Mouse (Mus musculus) hindbrain, embryonic 16.5 days (tissue): ENCODE data around the gene Tnr. TPM values are rescaled to one million over a fixed set of nuclear protein-coding genes. Genes with fewer than 3 reads are reported as not detected.

Source experiments
- ATAC-seq: fragments of 200-750 bp; cut with Nextera tagmentation; 2 replicates; pipeline ENCODE4 v1.8.0; 2017; ENCODE audit warnings: moderate TSS enrichment, moderate library complexity
- H3K27ac ChIP-seq: fragments of 300-500 bp; sonication (generic); 2 replicates; pipeline ENCODE4 v1.5.1; 2014; ENCODE audit warnings: low read depth, mild to moderate bottlenecking, control low read depth, low read length, moderate library complexity
- H3K27me3 ChIP-seq: fragments of 300-500 bp; sonication (generic); replicated peaks from 2 replicates; pipeline ENCODE4 v1.6.1; 2014; ENCODE audit warnings: low read length; ENCODE audit not compliant: control insufficient read depth, insufficient read depth
- H3K36me3 ChIP-seq: fragments of 300-500 bp; sonication (generic); 2 replicates; pipeline ENCODE4 v1.6.1; 2014; ENCODE audit warnings: mild to moderate bottlenecking, low read length, moderate library complexity, mixed read lengths; ENCODE audit not compliant: control insufficient read depth, insufficient read depth
- H3K4me1 ChIP-seq: fragments of 300-500 bp; sonication (generic); 2 replicates; pipeline ENCODE4 v1.6.1; 2014; ENCODE audit warnings: low read depth, low read length; ENCODE audit not compliant: control insufficient read depth, insufficient read depth
- H3K4me2 ChIP-seq: fragments of 300-500 bp; sonication (generic); 2 replicates; pipeline ENCODE4 v1.6.1; 2014; ENCODE audit warnings: mild to moderate bottlenecking, low read length, control low read depth, moderate library complexity
- H3K4me3 ChIP-seq: fragments of 300-500 bp; sonication (generic); 2 replicates; pipeline ENCODE4 v1.5.1; 2014; ENCODE audit warnings: mild to moderate bottlenecking, low read length, control low read depth, moderate library complexity
- H3K9ac ChIP-seq: fragments of 300-500 bp; sonication (generic); 2 replicates; pipeline ENCODE4 v1.6.1; 2014; ENCODE audit warnings: low read depth, mild to moderate bottlenecking, control low read depth, low read length, moderate library complexity
- H3K9me3 ChIP-seq: fragments of 300-500 bp; sonication (generic); 2 replicates; pipeline ENCODE4 v1.6.1; 2014; ENCODE audit warnings: mild to moderate bottlenecking, low read length, moderate library complexity; ENCODE audit not compliant: control insufficient read depth
- WGBS: fragments of 180-500 bp; shearing (Covaris S2); extraction: QIAGEN DNeasy Blood & Tissue Kit; methylation state at CpG from one replicate; pipeline ENCODE4 v1.1.7; 2014; 5-methylcytosine and 5-hydroxymethylcytosine counted together
- polyA plus RNA-seq: library from polyadenylated mRNA; unstranded; fragments of >200 nt; fragmentation: Nextera tagmentation; extraction: Ambion mirVana; gene quantifications from 2 replicates; pipeline ENCODE4 v1.2.1, GENCODE M21; 2015

Gene Tnr
- polyA plus RNA-seq, 1 experiment from 2014 or later, result 5.6 TPM

DNA sequence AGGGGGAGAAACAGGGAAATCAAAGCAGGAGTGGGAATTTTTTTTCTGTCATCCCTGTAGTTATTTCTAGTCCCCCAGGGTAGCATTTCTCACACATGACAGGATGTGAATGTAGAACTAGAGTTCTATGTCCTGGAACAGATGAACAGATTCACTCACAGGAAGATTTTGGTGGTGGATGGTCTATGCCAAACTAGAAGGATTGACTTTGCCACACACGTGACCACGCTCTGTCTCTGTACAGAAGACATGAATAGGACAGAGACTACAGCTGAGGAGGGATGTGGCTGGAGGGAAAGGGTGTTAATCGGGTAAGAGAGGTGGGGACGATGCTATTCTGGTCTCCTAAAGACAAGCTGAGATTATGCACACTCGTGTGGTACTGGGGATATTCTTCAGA is 51.1 kb downstream of the Tnr start:
- WGBS, result 84% methylated on average over 5 of the region's 5 CpGs
- ATAC-seq, result no peak
- H3K4me1 ChIP-seq, result peaks cover 15% of the 10 kb centered on the region
- H3K36me3 ChIP-seq, result no peaks in the 10 kb centered on the region
- no peak overlapping the region for H3K4me3 ChIP-seq
- H3K27ac ChIP-seq, result no peak overlapping the region
- no peaks in the 10 kb centered on the region for H3K9me3 ChIP-seq
- H3K9ac ChIP-seq, result no peak overlapping the region
- H3K27me3 ChIP-seq, result no peaks in the 10 kb centered on the region
- no peak overlapping the region for H3K4me2 ChIP-seq

DNA sequence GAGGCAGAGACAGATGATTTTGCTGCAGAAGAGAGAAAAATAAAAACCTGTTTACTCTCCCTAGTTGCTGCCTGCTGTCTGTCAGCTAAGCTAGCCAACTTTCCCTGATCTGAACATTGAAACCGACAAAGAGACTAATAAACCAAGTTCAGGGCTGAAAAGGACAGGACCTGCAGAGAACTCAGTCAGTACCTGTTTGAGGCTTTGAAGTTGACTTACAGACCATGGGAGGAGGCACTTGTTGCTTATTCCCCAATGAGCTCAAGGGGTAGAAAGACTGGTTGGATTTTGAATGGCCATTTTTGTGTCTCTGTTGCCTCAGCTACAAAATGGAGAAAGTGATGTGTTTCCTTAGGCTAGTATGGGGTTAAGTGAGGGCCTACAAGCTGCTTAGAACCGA is 52.7 kb downstream of the Tnr start:
- Histone ChIP-seq H3K9me3 (no peaks in the 10 kb centered on the region), H3K4me3 (no peak overlapping the region), H3K9ac (no peak overlapping the region), H3K4me1 (peaks cover 10% of the 10 kb centered on the region), H3K4me2 (no peak overlapping the region), H3K27me3 (no peaks in the 10 kb centered on the region), H3K36me3 (no peaks in the 10 kb centered on the region), H3K27ac (no peak overlapping the region)
- WGBS, result 77% methylated on average over 2 of the region's 2 CpGs
- no peak for ATAC-seq

GRCm38 (mm10) chr1:159578391-159578790 is 54.8 kb downstream of the Tnr start:
- Histone ChIP-seq H3K4me1 (peaks cover 13% of the 10 kb centered on the region), H3K4me2 (no peak overlapping the region), H3K9ac (no peak overlapping the region), H3K27me3 (no peaks in the 10 kb centered on the region), H3K9me3 (no peaks in the 10 kb centered on the region), H3K36me3 (no peaks in the 10 kb centered on the region), H3K4me3 (no peak overlapping the region), H3K27ac (no peak overlapping the region)
- ATAC-seq, result peak; percentile 38; the same call in 1 of the 2 replicates
- 16% methylated on average over 3 of the region's 3 CpGs for WGBS

- no peak overlapping the region for H3K4me3 ChIP-seq
- no peaks in the 10 kb centered on the region for H3K27me3 ChIP-seq
- no peak overlapping the region for H3K9ac ChIP-seq
- no peak overlapping the region for H3K27ac ChIP-seq
- peak; percentile 40; the same call in 1 of the 2 replicates for ATAC-seq
- H3K9me3 ChIP-seq, result no peaks in the 10 kb centered on the region
- WGBS, result 66% methylated on average over 8 of the region's 8 CpGs
- no peak overlapping the region for H3K4me2 ChIP-seq
- H3K36me3 ChIP-seq, result no peaks in the 10 kb centered on the region
- peaks cover 13% of the 10 kb centered on the region for H3K4me1 ChIP-seq
These were observed 56.9 kb downstream of the Tnr start for GRCm38 (mm10) chr1:159580335-159580921.

DNA sequence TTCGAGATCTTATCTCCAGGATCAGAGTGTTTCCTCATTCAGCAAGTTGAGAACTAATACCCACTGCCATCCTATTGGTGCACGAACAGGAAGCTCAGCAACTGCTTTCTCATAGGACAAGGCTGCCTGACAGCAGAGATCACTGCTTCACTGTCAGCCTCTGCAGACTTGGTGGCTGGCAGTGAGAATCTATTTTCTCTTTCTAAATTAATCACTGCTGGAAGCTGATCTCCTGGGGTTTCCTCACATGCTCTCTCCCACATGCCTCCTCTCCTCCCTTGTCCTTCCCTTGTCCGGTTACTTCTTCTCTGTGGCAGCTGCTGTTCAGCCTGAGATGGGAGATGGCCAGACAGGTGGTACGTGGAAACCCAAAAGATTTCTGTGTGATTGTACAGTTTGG is 60.3 kb downstream of the Tnr start:
- Histone ChIP-seq H3K4me2 (no peak overlapping the region), H3K9me3 (no peaks in the 10 kb centered on the region), H3K9ac (no peak overlapping the region), H3K27me3 (no peaks in the 10 kb centered on the region), H3K27ac (no peak overlapping the region), H3K4me3 (no peak overlapping the region), H3K36me3 (no peaks in the 10 kb centered on the region), H3K4me1 (peaks cover 6% of the 10 kb centered on the region)
- ATAC-seq, result no peak
- 58% methylated on average over 4 of the region's 4 CpGs for WGBS

DNA sequence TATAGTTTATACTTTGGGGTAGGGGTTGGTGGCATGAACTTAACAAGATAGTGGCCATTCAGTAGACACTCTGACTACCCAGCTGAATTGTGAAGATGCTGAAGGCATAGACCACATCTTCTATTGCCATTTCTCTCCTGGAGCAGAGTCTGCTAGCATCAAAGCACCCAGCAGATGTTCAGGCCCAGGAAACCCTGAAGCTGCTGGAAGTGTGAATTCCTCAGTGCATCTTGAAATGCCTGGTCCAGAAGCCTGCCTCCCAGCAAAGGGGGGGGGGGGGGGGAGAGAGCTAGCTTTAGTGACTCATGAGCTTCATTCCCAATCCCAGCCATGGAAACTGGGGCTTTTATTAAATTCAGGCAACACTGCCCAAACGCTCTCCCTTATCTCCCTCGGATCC is 65.2 kb downstream of the Tnr start:
- H3K9ac ChIP-seq, result no peak overlapping the region
- H3K27ac ChIP-seq, result no peak overlapping the region
- no peak for ATAC-seq
- H3K4me3 ChIP-seq, result no peak overlapping the region
- no peaks in the 10 kb centered on the region for H3K27me3 ChIP-seq
- 82% methylated on average over 2 of the region's 2 CpGs for WGBS
- H3K9me3 ChIP-seq, result no peaks in the 10 kb centered on the region
- peaks cover 2% of the 10 kb centered on the region; the same call in 1 of the 2 replicates for H3K4me1 ChIP-seq
- no peaks in the 10 kb centered on the region for H3K36me3 ChIP-seq
- H3K4me2 ChIP-seq, result no peak overlapping the region

DNA sequence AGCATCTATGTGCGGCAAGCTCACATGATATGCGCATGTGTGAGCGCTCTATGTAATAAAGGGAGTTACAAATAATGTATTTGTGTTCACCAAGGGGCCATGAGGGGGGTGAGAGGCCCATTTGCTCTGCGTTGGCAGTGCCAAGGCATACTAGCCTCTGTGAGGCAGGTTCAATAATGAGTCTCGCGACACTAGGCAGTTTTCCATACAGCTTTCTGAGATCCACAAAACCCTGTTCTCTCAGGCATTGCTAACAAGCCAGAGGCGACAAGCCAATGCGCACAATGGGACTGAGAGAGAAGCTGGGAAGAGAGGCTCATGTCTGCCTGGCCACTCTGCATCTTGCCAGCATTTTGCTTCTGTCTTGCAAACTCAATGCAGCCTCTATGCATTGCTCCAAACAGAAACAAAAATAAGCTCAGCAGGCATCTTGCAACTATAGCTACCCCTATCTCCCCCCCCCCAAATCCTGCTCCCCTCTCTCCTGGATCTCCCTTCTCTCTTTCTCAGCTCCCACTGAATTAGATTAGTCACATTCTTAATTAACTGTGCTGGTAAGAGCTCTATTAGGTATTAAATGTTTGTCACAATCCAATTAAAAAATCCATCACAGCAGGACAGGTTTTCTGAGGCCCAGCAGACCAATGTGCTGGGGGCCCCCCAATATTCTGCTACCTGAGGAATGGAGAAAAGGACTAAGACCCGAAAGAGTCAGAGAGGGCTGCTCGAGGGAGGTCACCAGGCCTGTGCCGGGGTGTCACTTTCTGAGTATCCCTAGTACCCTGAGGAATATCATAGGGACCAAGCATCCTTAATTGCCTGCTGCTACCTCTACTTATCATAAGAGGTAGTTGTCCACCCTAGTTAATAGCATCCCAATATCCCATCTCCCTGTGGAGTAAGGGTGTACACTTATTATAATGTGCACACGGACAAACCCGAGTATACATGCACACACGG is 70.8 kb downstream of the Tnr start:
- Histone ChIP-seq H3K27ac (peak overlapping the region; percentile 54), H3K36me3 (no peaks in the 10 kb centered on the region), H3K9me3 (no peaks in the 10 kb centered on the region), H3K4me3 (no peak overlapping the region), H3K4me2 (no peak overlapping the region), H3K27me3 (no peaks in the 10 kb centered on the region), H3K9ac (no peak overlapping the region), H3K4me1 (peaks cover 13% of the 10 kb centered on the region)
- 48% methylated on average over 14 of the region's 14 CpGs for WGBS
- ATAC-seq, result peak; percentile 93

DNA sequence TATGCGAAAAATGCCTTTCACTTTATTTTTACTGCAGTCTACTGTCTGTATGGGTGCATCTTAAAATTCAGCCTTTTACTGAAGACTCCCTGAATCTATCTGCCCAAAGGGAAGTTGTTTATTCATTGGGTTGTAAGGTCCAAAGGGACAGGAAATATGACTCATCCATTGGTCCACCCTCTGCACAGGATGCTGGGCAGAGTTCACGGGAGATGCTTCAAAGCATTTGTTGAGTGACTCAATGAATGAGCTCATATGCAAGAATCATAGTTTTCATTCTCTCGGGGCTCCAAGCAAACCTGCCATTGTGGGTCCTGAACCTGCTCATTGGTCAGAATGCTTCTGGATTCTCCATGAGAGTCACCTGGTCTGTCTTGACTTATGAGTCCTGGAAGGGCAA is 72.2 kb downstream of the Tnr start:
- Histone ChIP-seq H3K9me3 (no peaks in the 10 kb centered on the region), H3K27me3 (no peaks in the 10 kb centered on the region), H3K9ac (no peak overlapping the region), H3K36me3 (no peaks in the 10 kb centered on the region), H3K4me2 (no peak overlapping the region), H3K4me3 (no peak overlapping the region), H3K4me1 (peaks cover 13% of the 10 kb centered on the region), H3K27ac (no peak overlapping the region)
- no peak for ATAC-seq
- 79% methylated on average over 3 of the region's 3 CpGs for WGBS

- 53% methylated on average over 2 of the region's 2 CpGs for WGBS
- no peak overlapping the region for H3K9ac ChIP-seq
- no peak for ATAC-seq
- H3K36me3 ChIP-seq, result no peaks in the 10 kb centered on the region
- H3K27me3 ChIP-seq, result no peaks in the 10 kb centered on the region
- H3K4me1 ChIP-seq, result peaks cover 13% of the 10 kb centered on the region
- no peak overlapping the region for H3K27ac ChIP-seq
- no peak overlapping the region for H3K4me2 ChIP-seq
- no peaks in the 10 kb centered on the region for H3K9me3 ChIP-seq
- no peak overlapping the region for H3K4me3 ChIP-seq
These were observed 73.1 kb downstream of the Tnr start for GRCm38 (mm10) chr1:159596640-159597039.
